Mouse (Mus musculus): ENCODE results near the gene Cryzl1. TPM values are rescaled to one million over a fixed set of nuclear protein-coding genes. Genes with fewer than 3 reads are reported as not detected.

Gene Cryzl1
- polyA plus RNA-seq, 1 experiment = 3.6 TPM

DNA sequence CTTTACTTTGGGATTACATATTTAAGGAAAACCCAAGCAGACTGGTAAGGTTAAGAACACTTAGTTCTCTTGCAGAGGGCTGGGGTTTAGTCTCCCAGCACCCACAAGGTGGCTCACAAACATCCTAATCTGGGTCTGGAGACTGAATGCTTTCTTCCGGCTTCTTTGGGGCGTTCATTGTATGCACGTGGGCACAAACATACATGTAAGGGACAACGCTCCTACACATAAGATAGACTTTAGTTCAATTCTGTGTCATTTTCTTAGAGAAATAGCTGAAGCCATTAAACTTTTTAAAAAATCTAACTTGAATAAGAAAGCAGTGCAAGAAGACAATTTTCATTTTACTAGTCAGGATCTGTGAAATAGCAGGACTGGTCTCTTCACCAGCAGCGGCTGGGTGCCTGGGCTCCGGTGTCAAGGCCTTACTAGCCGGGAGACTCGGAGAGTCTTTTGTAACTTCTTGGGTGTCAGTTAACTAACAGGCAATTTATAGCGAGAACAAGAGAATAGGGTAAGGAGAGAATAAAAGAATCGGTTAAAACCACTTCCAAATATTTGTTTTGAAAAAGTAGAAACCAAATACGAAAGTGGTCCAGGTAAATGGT, 82.7 kb downstream of the Cryzl1 start:
- TF ChIP-seq GATA1 (IDR thresholded peaks at IDR 0.05; ENCODE audit: low read length) = no peak

DNA sequence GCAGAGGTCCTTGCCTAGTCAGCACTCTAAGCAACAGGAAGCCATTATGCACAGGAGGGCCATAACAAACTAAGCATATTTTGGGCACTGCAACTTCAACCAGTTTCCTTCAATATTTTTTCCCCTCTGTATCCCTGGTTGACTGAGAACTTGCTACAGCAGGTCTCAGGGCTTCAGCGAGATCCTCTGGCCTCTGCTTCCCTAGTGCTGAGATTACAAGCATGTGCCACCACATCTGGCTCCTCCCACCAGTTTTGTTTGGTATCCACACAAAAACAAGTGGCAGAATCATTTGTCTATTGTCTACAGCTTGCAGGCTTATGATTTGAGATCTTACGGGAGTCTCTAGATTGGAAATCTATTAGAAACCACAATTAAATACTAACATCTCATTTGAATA, 83.9 kb downstream of the Cryzl1 start:
- no peak for TF ChIP-seq GATA1 (IDR thresholded peaks at IDR 0.05; ENCODE audit: low read length)

DNA sequence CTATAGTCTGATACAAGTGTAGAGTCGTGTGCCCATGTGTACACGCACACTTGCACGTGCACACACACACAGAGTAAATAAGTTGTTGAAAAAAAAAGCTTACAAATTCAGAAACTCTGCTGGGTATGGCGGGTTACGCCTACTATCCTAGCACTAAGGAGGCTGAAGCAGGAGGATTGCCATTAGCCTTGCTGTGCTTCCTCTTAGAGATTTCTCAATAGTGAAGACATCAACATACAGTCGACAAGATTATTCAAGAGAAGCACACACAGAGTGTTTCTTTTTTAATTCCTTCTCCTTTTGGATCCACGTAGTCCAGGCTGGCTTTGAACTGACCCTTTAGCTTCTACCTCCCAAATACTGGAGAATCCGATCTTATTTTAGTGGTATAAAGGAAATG, 88.6 kb downstream of the Cryzl1 start:
- TF ChIP-seq GATA1 (IDR thresholded peaks at IDR 0.05; ENCODE audit: low read length) = no peak

DNA sequence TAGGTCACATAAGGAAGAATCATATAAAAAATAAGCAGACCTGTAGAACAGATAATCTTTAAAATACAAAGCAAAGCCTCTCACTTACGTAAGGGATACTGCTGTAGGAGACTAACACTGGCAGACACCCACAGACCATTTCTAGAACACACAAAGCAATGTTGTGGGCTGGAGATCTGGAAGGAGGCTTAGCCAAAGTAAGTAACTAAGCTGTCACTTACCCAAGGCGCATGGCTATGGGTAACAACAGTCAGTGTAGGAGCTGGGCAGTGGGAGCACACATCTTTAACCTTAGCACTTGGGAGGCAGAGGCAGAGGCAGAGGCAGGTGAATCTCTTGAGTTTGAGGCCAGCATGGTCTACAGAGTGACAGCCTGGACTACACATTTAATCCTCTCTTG, 89.1 kb downstream of the Cryzl1 start:
- TF ChIP-seq GATA1 (IDR thresholded peaks at IDR 0.05; ENCODE audit: low read length) = no peak

Other genes starting within 250 kb of the Cryzl1 start
- 8.1 and 12.7 TPM in 2 replicates for gene Ifnar1, start 243.7 kb downstream of the Cryzl1 start, polyA plus RNA-seq (2012)
- gene Ifngr2, start 181.9 kb downstream of the Cryzl1 start, polyA plus RNA-seq (2012) = 20.8 and 26.8 TPM in 2 replicates
- 1.1 and 1.7 TPM in 2 replicates for gene Tmem50b, start 131.2 kb downstream of the Cryzl1 start, polyA plus RNA-seq (2012)
- gene Dnajc28, start 109.9 kb downstream of the Cryzl1 start, polyA plus RNA-seq (2012) = 0.26 and 0.69 TPM in 2 replicates
- 605 and 659 TPM in 2 replicates for gene Gart, start 82.0 kb downstream of the Cryzl1 start, polyA plus RNA-seq (2012)
- gene Son, start 81.5 kb downstream of the Cryzl1 start, polyA plus RNA-seq (2012) = 45.2 and 49.5 TPM in 2 replicates
- 24.0 and 31.3 TPM in 2 replicates for gene Donson, start 40.2 kb downstream of the Cryzl1 start, polyA plus RNA-seq (2012)
- gene Itsn1, start 306 bp upstream of the Cryzl1 start, polyA plus RNA-seq (2012) = 28.3 and 35.8 TPM in 2 replicates